Mouse (Mus musculus) spleen, adult 2 months (tissue): ENCODE results near the gene Aldob. TPM values are rescaled to one million over a fixed set of nuclear protein-coding genes. Genes with fewer than 3 reads are reported as not detected.
A peak's percentile ranks its signal among the peaks of the same experiment; 100 is the strongest.

ENCODE experiments used
- DNase-seq, 2 experiments: peaks; one replicate each; pipeline versions ENCODE4 v3.0.0 to v3.0.0-alpha.2; 2012 to 2021; ENCODE audit warnings: low spot score in 2 of 2, low read depth in 1 of 2
- H3K27ac ChIP-seq: fragments of 200-500 bp; 2 replicates; pipeline ENCODE4 v1.5.1; 2012; ENCODE audit warnings: low read length, inconsistent platforms; ENCODE audit not compliant: insufficient read depth
- H3K27me3 ChIP-seq: fragments of 200-500 bp; 2 replicates; pipeline ENCODE4 v1.6.1; 2012; ENCODE audit warnings: mild to moderate bottlenecking, moderate library complexity, low read length, inconsistent platforms; ENCODE audit not compliant: control insufficient read depth, insufficient read depth
- H3K36me3 ChIP-seq: fragments of 200-500 bp; 2 replicates; pipeline ENCODE4 v1.6.1; 2012; ENCODE audit warnings: mild to moderate bottlenecking, low read length, inconsistent platforms; ENCODE audit not compliant: control insufficient read depth, insufficient read depth
- H3K4me1 ChIP-seq: fragments of 200-500 bp; 2 replicates; pipeline ENCODE4 v1.6.1; 2011; ENCODE audit warnings: inconsistent platforms; ENCODE audit not compliant: control insufficient read depth, insufficient read depth, insufficient read length
- H3K4me3 ChIP-seq: fragments of 200-500 bp; 2 replicates; pipeline ENCODE4 v1.5.1; 2011; ENCODE audit warnings: mild to moderate bottlenecking, inconsistent platforms; ENCODE audit not compliant: insufficient read depth, insufficient read length; ENCODE audit errors: extremely low read depth
- CTCF ChIP-seq: fragments of 200-500 bp; IDR thresholded peaks from 2 replicates; pipeline ENCODE4 v1.5.1; 2011; ENCODE audit warnings: mild to moderate bottlenecking, inconsistent platforms; ENCODE audit not compliant: insufficient read depth, insufficient read length, insufficient replicate concordance; ENCODE audit errors: extremely low read depth
- POLR2A ChIP-seq: fragments of 200-500 bp; IDR thresholded peaks from 2 replicates; pipeline ENCODE4 v1.6.1; 2011; ENCODE audit warnings: low read depth, low read length, inconsistent platforms
- WGBS: fragments of 180-500 bp; shearing (Covaris S2); methylation state at CpG from one replicate; pipeline ENCODE4 v1.1.7; 2018; 5-methylcytosine and 5-hydroxymethylcytosine counted together
- polyA plus RNA-seq: library from polyadenylated mRNA; depleted of rRNA; stranded (reverse); fragments of >200 nt; gene quantifications from 2 replicates; pipeline ENCODE4 v1.2.3, GENCODE M21; 2012

The Aldob gene
- polyA plus RNA-seq, 1 experiment: 1.1 TPM

DNA sequence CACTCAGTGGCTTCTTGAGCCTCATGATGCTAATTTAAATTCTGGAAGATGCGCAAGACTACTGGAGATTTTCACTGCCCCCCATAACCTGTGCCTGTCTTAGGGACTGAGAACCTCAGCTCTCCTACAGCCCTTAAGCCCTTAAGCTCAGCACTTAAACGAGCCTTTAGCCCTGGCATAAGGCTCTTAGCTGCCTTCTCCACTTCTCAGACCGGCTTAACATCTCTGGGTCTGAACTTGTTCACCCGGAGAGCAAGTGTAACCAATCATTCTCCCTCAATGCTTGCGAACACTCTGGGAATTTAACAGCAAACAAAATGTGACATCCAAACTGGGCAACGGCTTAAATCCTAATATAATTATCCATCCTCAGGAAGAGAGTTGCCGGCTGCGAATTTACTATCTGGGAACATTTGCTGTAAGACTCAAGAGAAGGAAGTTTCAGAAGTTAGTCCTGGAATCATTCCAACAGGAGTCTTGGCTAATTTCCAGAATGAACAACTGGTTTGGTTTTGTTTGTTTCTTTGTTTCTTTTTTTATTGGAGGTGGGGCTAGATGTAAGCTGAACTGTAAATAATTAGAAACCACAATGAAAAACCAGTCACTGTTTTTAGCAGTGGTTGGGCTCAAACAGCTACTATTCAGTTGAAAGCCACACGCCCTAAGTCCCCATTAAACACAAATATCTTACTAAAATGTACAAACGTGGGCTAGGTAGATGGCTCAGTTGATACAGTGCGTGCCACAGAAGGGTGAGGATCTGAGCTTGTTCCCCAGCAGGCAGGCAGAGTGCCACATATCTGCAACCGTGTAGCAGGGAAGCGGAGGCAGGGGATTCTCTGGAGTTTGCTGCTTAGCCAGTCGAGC, 34.9 kb upstream of the Aldob start:
- Histone ChIP-seq H3K4me3 (no peak overlapping the region), H3K27me3 (no peaks in the 10 kb centered on the region), H3K36me3 (no peaks in the 10 kb centered on the region), H3K27ac (no peak overlapping the region), H3K4me1 (no peaks in the 10 kb centered on the region)
- TF ChIP-seq CTCF (no peak), POLR2A (no peak)
- no peak for DNase-seq
- 77% methylated on average over 14 of the region's 14 CpGs for WGBS

DNA sequence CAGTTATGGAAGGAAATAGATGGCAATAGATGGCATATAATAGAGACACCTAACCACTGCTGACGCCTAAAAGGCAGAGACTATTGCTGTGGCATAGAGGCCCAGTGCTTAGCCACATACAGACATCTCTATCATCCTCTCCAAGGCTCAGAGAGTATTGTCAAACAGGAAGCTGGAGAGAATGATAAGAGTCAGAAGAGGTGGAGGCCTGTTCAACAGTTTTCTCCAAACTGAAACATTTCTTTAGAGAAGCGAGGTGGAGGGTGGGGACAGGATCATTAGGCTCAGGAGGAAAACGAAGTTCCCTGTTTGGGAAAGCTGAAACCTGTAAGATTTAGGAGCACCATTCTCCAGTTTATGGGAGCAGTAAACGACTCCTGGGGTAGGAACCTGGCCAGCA, 31.9 kb upstream of the Aldob start:
- no peak for TF ChIP-seq CTCF
- no peak for TF ChIP-seq POLR2A
- 61% methylated on average over 4 of the region's 4 CpGs for WGBS
- H3K27me3 ChIP-seq: no peaks in the 10 kb centered on the region
- no peak overlapping the region for H3K4me3 ChIP-seq
- H3K27ac ChIP-seq: no peak overlapping the region
- no peak for DNase-seq
- no peaks in the 10 kb centered on the region for H3K36me3 ChIP-seq
- H3K4me1 ChIP-seq: no peaks in the 10 kb centered on the region

DNA sequence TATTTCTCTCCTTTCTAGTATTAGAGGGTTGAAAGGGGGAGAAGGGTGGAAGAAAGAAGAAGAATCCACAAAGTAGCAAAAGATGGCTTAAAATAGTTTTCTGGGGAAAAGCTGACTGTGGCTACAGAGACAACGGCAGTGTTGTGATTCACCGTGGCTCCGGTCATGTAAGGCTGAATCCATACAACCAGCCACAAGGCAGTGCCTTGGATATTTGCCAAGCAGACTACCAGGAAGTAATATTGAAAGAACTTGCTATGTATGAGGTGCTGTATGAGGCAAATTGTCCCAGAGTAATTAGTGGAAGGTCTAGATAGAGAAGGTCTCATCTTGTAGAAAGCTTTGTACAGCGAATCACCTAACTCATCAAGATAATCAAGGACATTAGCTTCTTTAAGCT, 22.8 kb upstream of the Aldob start:
- Histone ChIP-seq H3K27me3 (no peaks in the 10 kb centered on the region), H3K4me3 (no peak overlapping the region), H3K36me3 (no peaks in the 10 kb centered on the region), H3K4me1 (no peaks in the 10 kb centered on the region), H3K27ac (no peak overlapping the region)
- WGBS: 89% methylated on average over 4 of the region's 4 CpGs
- DNase-seq: no peak
- TF ChIP-seq POLR2A (no peak), CTCF (no peak)

DNA sequence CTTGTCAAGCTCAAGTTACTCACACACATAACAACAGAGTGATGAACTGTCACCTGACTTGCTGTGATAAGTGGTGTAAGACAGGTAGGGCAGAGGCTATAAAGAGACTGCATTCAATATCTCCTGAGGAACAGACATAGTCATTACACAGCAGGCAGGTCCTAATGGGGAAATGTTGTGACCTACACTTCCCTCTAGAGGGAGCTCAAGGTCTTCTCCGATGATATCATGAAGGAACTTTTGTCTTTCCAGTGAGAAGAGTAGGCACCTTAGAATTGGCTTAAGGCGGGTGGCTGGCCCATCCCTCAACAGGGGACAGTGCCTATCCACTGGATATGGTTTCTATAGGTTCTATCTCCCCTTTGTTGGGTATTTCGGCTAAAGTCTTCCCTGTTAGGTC, 18.3 kb upstream of the Aldob start:
- no peaks in the 10 kb centered on the region for H3K4me1 ChIP-seq
- H3K36me3 ChIP-seq: no peaks in the 10 kb centered on the region
- no peak overlapping the region for H3K27ac ChIP-seq
- DNase-seq: peak; percentile 25 to 32
- no peaks in the 10 kb centered on the region for H3K27me3 ChIP-seq
- 24% methylated on average over 3 of the region's 3 CpGs for WGBS
- H3K4me3 ChIP-seq: no peak overlapping the region
- no peak for TF ChIP-seq POLR2A
- TF ChIP-seq CTCF: peak; percentile 21; the same call in 1 of the 2 replicates

DNA sequence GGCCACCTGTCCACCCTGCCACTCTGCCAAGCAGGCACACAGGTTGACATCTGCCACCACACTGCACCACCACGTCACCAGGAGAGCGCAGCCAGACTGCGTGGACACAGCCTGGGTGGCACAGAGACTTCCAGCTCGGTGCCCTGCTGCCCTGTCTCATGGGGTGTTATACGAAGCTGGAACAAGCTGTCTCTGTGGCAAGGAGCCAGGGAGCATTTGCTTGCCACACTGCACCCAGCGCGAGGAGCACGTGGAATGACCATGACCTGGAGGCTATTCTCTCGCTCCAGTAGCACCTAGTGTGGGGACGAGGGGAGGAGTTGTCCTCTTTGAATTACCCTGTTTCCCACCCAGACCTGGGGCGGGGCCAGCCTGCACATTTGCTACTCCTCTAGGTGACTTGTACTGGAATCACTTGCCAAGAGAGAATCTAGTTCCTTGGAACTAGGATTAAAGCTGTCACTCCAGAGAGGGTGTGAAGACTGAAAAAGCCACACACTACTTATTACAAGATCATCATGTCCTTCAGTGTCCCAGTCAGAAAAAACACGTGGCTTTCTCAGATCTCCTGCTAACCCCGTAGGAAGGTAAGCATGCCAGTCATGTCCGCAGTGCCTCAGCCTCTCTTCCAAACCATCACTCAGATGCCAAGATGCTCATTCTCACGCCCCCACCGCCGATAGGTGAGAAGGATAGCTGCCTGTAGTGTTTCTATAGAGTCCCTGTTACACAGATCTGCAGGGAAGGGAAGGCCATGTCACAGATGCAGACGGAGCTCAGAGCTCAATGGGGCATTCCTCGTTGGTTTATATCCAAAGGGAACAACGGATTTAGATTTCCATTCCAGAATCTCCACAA, 10.8 kb upstream of the Aldob start:
- Histone ChIP-seq H3K27me3 (no peaks in the 10 kb centered on the region), H3K4me1 (no peaks in the 10 kb centered on the region), H3K27ac (no peak overlapping the region), H3K36me3 (no peaks in the 10 kb centered on the region), H3K4me3 (no peak overlapping the region)
- TF ChIP-seq POLR2A: no peak
- no peak for TF ChIP-seq CTCF
- 79% methylated on average over 20 of the region's 20 CpGs for WGBS
- DNase-seq: no peak

DNA sequence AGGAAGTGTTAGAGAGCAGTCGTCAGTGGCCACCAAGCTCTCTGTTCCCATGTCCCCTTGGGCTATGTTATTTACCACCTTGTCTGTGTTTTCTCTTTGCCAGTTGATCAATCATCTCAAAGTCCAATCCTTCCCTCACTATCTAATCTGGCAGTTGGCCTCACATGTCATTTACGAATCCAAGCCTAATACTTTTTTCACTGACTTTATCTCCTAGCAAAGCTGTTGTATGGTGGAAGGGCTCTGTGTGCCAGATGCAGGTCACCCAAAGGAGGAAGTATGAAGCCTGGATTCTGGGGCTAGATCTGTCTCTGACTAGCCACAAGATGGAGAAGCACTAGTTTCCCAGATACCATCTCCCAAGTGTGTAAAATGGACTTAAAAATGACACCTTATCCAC, 8.8 kb upstream of the Aldob start:
- no peak overlapping the region for H3K27ac ChIP-seq

DNA sequence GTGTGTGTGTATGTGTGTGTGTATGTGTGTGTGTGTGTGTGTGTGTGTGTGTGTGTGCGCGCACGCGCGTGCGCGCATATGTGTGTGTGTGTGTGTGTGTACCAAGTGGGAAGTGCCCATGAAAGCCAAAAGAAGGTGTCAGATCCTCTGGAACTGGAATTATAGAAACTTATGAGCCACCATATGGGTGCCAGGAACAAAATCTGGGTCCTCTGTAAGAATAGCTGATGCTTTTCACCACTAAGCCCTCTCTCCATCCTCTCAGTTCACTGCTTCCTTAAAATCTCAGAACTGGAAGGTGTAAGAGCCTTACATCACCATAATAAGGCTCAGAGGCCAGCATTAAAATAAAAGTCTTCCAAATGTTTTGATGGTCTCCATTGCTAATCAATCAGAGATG, 8.0 kb upstream of the Aldob start:
- 90% methylated on average over 7 of the region's 7 CpGs for WGBS
- TF ChIP-seq POLR2A (no peak), CTCF (no peak)

More for the DNA sequence above, 8.8 kb upstream of the Aldob start:
- 50% methylated on average over 2 of the region's 2 CpGs for WGBS
- DNase-seq: no peak
- Histone ChIP-seq H3K36me3 (no peaks in the 10 kb centered on the region), H3K27me3 (no peaks in the 10 kb centered on the region), H3K4me1 (no peaks in the 10 kb centered on the region), H3K4me3 (no peak overlapping the region)
- no peak for TF ChIP-seq CTCF
- TF ChIP-seq POLR2A: no peak

More for the DNA sequence above, 8.0 kb upstream of the Aldob start:
- Histone ChIP-seq H3K36me3 (no peaks in the 10 kb centered on the region), H3K4me3 (no peak overlapping the region), H3K4me1 (no peaks in the 10 kb centered on the region), H3K27me3 (no peaks in the 10 kb centered on the region), H3K27ac (no peak overlapping the region)
- DNase-seq: no peak
